Mouse (Mus musculus) frontal cortex, postnatal 25 days (tissue): ENCODE measurements at regions not wholly inside any gene's neighbourhood (a gene's known extent, or its start where the extent isn't known, plus 50 kb on each side); places are given as distances from the start of the nearest gene placed in this dataset.

ENCODE experiments used
- DNase-seq, 2 experiments: peaks; one replicate each; pipeline ENCODE4 v3.0.0; 2022; ENCODE audit warnings: low spot score in 2 of 2

DNA sequence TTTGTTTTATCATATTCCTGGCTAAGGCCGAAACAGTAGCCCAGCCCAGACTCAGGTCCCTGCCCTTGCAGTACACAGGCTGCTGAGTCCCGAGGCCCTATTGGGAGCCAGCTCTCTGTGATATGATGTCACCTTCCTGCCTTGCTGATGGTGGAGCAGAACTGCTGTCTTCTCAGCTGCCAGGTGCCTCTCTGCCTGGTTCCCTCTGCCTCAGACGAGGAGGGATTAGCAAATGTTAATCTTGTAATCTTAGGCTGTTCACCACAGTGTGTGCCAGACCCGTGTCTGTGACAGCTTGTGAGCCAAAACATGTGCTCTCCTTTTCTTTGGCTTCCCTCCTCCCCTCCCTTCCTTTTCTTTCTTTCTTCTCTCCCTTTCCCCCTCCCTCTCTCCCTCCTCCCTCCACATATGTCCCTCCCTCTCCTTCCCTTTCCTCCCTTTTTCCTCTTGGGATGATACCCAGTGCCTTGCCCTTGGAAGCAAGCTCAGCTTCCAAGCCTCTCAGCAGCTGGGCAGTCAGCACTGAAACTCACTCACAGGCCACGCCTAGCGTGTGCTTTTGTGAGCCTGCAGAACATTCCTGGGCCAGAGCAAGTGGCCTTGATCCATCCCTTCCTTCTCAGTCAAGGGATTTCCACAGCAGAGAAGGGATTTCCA, 126.6 kb upstream of the Eef2kmt start:
- DNase-seq: no peak

DNA sequence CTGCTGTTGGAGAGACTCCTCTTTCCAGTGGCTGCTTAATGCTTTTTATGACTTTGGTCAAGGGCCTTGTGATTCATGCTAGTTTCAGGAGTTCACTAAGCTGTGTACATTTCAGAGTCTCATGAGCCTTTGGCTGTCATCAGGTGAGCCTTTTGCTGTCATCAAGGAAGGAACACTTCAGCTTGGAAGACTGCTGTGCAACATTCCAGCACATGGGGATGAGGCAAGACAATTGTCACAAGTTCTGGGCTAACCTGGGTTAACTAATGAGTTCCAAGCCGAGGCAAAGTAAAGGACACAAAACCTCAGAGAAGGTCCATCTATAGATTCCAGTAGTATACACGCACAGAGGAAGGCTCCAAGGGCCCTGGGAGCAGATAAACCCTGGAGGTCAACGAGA, 124.8 kb upstream of the Eef2kmt start:
- no peak for DNase-seq

DNA sequence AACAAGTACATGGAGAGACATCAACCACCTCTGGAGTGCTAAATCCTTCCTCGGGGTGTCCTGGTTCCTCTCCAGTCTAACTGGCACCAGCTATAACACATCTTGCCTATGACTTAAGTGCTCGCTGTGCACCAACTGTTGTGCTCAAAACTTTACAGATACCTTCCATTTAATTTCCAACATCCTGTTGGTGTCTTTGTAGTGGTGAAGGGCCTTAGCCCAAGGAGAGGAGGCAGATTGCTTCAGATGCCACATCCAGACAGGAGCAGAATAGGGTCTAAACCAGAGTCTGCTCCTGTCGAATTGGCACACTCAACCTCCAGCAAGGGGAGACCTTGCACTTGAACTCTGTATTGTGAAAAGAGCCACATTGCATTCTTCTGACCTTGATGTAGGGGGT, 121.2 kb upstream of the Eef2kmt start:
- DNase-seq: no peak

DNA sequence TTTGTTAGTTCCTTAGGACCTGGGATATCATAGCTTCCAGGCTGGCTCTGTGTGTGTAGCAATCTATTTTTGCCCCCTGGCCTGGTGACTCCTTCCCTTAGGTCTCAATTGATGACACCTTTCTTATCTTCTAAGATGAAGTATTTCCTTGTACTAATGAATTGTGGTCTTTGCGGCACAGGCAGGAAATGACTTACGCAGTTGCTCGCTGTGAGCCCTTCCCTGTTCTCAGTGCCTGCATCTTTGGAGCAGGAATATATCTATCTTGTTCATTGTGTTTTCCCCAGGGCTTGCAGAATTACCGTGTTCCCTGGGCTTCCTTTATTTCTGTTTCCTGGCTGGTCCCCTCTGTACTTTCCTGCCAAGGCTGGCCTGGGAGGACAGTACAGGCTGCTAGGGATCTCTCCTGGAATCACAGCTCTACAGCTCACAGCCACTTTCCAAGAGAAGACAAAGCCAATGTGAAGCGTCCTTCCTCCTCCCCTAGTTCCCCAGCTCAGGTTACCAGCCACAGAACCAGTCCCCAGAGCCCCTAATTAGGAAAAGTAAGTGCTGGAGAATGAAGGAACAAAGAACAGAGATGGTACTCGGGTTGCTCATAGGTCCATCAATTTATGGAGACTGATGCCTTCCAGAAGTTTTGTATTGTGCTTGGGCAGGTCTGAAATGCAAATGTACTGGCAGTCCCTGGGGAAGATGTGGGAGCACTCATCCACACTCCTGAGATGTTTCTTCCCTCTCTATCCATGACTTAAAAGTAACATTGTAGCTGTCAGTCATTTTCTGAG, 119.2 kb upstream of the Eef2kmt start:
- no peak for DNase-seq

DNA sequence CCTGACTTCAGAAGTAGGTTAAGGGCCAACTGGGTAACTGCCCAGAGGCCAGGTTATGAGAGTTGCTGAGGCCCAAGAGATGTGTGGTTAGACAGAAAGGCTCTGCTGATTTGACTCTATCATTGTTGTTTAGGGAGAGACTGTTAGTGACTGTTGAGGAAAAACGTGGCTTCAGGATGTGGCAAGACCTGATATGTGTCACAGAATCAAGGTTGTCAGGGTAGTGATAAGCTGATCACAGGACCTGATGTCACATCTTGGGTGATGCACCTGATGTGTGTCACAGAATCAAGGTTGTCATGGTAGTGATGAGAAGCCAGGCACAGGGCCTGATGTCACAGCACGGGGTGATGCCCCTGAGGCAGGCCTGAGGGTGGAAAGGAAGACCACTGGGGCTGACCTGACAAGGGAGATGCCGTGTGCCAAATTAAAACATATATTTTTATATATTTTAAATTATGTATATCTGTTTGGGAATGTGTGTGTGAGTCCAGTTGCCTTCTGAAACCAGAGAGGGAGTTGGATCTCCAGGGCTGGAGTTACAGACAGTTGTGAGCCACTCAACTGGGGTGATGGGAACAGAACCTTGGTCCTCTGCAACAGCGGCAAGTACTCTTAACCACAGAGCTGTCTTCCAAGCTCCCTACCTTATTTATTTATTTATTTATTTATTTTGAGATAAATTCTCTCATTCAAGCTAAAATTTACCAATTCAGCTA, 115.6 kb upstream of the Eef2kmt start:
- DNase-seq: no peak

DNA sequence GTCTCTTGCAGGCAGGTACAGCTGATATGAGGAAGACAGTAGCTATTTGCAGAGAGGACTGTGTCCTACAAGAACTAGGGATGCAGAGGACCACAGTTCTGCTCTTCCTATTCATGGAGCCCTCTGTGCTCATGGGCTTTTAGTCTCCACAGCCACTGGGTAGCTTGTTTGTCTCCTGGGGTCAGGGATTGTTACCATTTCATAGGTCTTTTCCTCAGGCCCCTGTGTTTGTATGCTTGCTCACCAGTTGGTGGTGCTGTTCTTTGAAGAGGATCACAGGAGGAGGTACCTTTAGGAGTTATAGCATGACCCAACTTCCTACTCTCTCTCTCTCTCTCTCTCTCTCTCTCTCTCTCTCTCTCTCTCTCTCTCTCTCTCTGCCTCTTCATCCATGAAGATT, 114.7 kb upstream of the Eef2kmt start:
- DNase-seq: no peak

DNA sequence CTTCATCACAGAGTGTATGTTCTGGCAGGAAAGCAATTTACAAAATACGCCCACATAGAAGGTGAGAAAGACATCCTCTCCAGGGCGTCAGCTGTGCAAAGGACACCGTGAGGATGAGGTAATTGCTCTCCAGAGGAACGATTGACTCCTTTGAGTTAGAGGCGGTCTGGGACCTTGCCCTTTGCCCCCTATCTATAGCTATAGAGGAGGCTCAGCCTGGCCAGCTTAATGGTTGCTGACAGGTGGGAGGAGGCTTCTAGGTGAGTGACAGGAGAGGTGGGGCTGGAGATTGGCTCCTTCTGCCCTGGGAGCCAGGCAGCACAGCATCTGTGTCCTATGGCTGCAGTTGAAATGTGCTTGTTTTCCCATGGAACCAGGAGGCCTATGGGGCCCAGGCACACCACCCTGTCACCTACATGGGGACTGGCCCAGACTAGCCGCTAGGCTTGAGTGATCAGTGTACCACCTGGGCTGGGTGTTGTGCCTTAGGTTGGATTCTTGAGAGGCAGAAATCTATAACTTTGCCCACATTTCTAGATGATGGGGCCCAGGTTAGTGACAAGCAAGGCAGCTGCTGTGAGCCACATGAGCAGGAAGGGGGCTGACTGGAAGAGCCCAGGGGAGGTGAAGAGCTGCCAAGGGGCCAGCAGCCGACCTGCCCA, 113.2 kb upstream of the Eef2kmt start:
- DNase-seq: no peak

DNA sequence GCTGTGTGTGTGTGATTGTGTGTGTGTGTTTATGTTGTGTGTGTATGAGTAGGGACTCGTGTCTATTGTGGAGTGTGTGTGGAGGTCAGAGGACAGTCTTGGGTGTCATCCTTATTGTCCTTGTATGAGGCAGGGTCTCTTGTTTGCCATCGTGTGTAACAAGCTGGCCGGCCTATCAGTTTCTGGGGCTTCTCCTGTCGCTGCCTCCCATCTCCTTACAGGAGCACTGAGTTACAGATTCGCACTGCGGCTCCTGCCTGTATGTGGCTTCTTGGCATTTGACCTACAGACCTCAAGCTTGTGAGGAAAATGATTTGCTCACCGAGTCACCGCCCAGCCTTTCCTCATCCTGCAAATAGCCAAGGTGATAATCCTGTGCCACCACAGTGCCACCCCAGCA, 112.6 kb upstream of the Eef2kmt start:
- no peak for DNase-seq

DNA sequence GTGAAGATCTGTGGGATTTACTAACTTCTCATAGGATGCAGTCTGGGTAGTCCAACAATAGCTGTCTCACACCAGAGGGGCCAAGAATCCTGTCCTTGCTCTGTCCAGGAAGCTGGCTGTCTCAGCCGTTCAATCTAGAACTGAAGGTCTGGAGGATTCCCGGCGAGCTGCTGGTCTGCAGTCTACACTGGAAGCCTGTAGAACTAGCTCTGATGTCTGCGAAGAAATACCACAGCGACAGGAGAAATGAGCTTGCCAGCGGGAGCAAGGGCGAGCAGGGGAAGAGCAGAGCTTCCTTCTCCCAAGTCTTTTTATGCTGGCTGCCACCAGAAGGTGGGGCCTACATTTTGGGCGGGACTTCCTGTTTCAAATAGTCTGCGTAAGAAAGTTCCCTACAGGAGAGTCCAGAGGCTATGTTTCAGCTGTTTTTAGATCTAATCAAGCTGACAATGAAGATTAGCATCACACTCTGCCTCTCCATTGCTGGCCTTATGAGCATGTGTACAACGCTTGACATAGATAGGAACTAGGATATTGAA, 111.9 kb upstream of the Eef2kmt start:
- DNase-seq: no peak

DNA sequence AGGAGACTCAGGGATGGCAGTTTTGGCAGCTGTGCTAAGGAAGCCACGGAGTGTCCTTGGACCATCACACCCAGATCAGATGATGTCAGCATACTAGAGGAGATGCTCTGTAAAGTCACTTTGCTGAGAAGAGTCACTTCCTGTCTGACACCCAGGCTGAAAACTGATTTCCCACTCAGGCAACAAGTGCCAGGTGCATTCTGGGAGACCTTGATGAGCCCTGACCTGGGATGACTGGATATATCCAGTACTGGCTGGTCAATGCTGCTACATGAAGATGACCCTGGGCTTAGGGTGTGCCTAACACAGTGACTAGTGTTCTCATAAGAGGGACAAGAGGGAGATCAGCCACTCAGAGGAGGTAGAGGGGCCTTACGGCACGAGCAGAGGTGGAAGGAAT, 110.2 kb upstream of the Eef2kmt start:
- DNase-seq: no peak

DNA sequence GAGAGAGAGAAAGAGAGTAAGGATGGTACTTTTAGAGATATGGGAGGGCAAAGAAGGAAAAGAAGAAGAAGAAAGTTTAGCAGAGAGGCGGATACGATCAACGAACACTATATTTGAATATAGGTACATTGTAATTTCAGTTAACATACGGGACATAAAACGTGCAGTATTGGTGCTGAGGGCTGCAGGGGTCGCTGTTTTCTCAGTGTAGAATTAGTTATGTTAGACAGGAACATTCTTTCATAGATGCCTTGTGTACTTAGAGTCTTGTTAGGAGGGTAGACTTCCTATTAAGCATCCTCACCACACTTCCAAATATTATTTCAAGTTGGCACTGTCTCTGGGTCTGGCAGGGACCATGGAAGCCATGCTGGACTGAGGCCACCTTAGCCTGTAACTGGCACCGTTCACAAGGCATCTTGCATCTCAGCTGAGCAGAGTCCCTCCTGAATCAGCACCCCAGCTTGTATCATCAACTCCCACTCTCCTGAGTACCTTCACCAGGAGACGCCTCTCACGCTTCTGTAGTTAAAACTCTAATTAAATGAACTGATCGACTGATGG, 107.3 kb upstream of the Eef2kmt start:
- no peak for DNase-seq

DNA sequence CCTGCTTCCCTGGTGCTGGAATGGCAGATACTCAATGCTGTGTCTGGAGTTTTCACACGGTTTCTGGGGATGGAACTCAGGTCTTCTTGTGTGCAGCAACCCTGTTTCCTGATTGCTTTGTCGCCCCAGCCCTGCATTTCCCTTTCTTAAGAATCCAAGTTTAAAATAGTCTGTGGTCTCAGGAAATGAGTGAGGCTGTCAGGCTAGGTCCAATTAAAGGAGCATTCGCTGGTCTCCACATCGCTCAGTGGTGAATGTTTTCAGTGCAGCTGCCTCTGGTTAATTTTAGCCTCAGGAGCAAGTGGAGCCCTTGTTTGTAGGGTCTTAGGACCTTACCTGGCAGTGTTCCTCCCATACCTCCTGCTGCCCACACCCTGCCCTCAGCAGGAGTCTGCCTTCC, 103.4 kb upstream of the Eef2kmt start:
- no peak for DNase-seq

DNA sequence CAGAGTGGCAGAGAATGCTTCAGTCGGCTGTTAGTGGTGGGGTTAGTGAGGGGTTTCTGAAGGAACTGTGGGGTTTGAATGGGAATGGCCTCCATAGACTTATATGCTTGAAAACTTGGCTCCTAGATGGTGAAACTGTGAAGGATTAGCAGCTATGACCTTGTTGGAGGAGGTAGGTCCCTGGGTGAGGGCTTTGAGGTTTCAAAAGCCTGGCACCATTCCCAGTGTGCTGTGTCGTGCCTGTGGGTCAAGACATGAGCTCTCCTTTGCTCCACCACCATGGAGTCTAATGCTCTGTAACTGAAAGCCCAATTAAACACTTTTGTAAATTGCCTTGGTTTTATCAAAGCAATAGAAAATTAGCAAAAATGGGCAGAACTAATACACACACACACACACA, 98.1 kb upstream of the Eef2kmt start:
- no peak for DNase-seq

DNA sequence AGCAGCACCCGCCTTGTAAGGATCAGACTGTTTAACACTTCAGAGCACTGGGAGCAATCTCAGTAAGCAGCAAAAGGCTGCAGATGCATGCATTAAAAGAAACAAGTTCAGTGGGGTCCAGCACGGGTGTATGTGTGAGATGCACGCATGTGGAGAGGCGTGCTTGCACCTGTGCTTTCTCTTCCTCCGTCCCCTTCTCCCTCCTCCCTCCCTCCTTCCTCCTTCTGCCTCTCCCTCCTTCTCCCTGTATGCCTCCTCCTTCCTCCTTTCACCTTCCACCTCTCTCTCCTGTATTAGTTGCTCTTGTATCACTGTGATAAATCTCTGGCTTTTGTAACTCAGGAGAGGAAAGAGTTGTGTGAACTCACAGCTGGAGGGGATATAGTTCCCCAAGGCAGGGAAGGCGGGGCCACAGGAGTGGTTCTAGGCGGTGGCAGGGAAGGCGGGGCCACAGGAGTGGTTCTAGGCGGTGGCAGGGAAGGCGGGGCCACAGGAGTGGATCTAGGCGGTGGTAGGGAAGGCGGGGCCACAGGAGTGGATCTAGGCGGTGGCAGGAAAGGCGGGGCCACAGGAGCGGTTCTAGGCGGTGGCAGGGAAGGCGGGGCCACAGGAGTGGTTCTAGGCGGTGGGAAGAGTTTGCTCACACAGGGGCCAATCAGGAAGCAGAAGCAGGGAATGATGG, 96.2 kb upstream of the Eef2kmt start:
- no peak for DNase-seq

DNA sequence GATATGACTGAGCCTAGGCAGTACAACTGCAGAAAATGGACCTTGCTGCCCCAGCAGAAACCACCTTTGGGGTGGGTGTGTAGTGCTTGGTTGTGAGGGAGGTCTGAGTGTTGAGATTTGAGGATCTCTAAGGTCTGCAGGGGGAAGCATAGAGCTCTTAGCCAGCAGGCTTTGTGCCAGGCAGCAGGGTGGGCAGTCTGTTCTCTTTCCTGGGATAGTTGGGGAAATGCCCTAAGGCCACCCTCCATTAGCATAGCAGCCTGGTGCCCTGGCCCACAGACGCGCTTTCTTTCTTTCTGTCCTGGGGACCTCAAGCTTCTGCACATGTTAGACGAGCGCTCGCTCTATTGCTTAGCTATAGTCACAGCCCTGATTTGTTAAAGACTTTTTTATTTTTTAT, 91.4 kb upstream of the Eef2kmt start:
- DNase-seq: no peak

DNA sequence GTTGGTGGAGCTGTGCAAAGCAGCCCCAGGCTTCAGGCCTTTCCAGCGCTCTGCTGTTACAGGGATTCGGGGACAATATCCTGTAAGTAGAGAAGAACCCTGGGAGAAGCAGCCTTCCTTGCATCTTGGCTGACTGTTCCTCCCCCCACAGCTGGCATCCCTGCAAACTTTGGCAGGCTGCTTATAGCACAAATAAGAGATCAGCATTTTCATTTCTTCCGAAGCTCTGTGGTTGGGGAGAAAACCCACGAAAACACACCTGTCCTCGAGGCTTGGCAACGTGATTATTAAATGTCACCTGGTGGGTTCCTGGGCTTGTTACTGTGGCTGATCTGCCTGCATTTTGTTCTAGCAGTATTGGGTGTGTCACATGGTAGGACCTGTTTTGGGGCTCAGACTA, 86.5 kb upstream of the Eef2kmt start:
- DNase-seq: no peak

DNA sequence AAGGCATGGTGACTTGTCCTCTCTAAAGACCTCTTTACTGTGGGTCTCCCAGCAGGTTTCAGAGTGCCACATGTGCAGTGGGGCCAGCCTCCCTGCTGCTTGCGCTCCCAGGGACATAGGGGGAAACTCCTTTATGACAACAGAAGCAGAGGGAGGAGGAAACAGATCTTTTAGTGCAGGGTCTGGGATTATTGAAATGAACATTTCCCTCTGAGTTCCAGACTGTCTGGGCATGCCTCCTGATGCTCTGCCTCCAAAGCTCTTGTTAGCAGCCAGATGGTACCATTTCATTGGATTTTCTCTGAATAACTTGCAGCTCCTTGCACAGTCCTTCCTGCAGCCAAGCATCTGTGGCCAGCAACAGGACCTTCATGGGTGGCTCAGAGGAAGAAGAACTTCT, 60.5 kb upstream of the Eef2kmt start:
- DNase-seq: no peak

DNA sequence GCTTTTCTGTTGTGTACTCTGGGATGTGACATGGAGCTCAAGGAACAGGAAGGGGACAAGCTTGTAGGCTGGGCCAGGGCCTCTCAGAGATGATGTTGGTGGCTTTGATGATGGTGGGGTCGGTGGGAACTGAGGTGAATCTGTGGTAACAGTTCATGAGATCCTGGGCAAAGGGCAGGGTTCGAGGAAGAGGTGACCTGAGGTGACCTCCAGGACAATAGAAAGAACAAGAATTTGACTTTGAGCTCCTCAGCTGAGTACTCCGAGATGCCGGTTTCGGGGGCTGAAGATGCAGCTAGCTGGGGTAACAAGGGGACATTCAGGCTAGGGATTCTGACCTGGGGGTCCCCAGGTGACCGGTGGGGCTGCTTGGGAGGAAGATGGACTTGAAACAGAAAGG, 57.5 kb upstream of the Eef2kmt start:
- DNase-seq: no peak

DNA sequence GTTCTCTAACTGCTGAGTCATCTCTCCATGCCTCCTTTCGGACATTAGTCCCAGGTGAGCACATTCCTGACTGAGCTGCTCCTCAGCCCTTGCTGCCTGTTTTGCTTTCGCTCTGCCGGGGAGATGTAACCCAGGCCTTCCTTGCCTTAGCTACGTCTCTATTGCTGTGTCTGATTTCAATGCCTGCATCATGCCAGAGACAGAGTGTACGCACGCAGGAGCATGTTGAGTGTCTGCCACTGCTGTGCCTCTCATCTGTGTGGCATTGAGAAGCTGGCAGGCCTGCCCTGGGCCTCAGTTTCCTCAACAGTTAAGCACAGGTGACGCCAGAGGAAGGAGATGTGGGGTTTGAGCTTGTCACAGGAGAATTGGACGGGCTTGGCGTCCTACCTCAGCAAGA, 55.7 kb upstream of the Eef2kmt start:
- no peak for DNase-seq

DNA sequence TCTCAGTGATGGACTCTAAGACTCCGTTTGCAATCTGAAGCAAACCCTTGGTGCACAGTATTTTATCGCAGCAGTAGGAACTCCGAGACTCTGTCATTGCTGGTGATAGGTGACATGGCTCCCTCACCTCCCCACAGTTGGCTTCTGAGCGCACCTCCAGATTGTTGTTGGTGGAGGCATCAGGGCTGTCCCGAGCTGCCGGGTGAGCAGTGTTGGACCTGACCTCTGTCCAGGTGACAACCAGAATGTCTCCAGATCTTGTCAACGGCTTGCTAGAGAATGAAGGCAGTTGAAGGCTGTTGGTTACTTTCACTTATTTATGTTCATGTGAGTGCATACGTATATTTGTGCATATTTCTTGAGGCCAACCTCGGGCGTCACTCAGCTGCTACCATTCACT, 55.0 kb upstream of the Eef2kmt start:
- no peak for DNase-seq

DNA sequence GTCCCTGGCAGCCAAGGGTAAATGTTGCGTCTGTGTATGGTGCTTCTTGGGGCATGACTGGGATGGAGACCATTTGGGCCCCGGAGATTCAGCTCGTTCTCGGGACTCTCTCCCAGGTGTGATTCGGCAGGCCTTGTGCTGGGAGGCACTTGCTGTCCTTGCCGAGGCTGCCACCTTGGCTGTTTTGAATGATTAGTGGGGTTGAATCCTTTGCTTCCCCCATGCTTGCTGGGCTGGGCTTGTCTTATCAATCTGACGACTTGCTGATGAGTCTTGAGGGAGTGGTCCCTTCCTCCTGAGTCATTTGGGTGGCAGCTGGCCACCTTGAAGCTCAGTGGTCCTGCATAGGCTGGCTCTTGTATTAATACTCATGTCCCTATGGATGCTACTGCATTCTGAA, 52.0 kb upstream of the Eef2kmt start:
- no peak for DNase-seq
